Mouse (Mus musculus) megakaryocyte, embryonic 14.5 days (primary cell): ENCODE data around the gene Kat14.

Experiments
- FLI1 ChIP-seq: IDR thresholded peaks from 2 replicates; pipeline ENCODE4 v1.6.1; 2012; ENCODE audit warnings: low read length, inconsistent platforms, mixed read lengths
- GATA1 ChIP-seq: IDR thresholded peaks from 3 replicates; pipeline ENCODE4 v1.6.1; 2012; ENCODE audit warnings: mixed read lengths, low read length, inconsistent platforms, borderline replicate concordance

- TF ChIP-seq GATA1 = no peak
- TF ChIP-seq FLI1 = no peak
These were observed 17.5 kb downstream of the Kat14 start for GRCm38 (mm10) chr2:144386296-144386695.
